Mouse (Mus musculus) testis, adult 2 months (tissue): ENCODE measurements at regions not wholly inside any gene's neighbourhood (a gene's known extent, or its start where the extent isn't known, plus 50 kb on each side); places are given as distances from the start of the nearest gene placed in this dataset.

ENCODE experiments used
- CTCF ChIP-seq: fragments of 200-500 bp; IDR thresholded peaks from 2 replicates; pipeline ENCODE4 v1.5.1; 2012; ENCODE audit warnings: low read depth, mild to moderate bottlenecking, inconsistent platforms, low read length, moderate library complexity; ENCODE audit not compliant: control insufficient read depth, insufficient read depth, insufficient replicate concordance
- POLR2A ChIP-seq: fragments of 200-500 bp; IDR thresholded peaks from 2 replicates; pipeline ENCODE4 v1.6.1; 2012; ENCODE audit warnings: low read depth, mild to moderate bottlenecking, inconsistent platforms, low read length, moderate library complexity; ENCODE audit not compliant: control insufficient read depth

- no peak for TF ChIP-seq CTCF
- no peak for TF ChIP-seq POLR2A
Measured at GRCm38 (mm10) chr14:46647319-46647974, 112.9 kb upstream of the Cdkn3 start.
